Mouse (Mus musculus) layer of hippocampus, adult 9-10 months (tissue): ENCODE measurements around the gene Polr2i.

Source experiments
- DNase-seq: peaks from one replicate; pipeline ENCODE4 v3.0.0; 2022; ENCODE audit warnings: low spot score

The Polr2i gene

GRCm38 (mm10) chr7:30266780-30267179, 35.0 kb downstream of the Polr2i start:
- no peak for DNase-seq

GRCm38 (mm10) chr7:30269641-30270040, 37.9 kb downstream of the Polr2i start:
- no peak for DNase-seq

- DNase-seq = no peak
Observed at GRCm38 (mm10) chr7:30274383-30274782, 42.6 kb downstream of the Polr2i start.

GRCm38 (mm10) chr7:30278911-30279310, 47.2 kb downstream of the Polr2i start:
- no peak for DNase-seq

GRCm38 (mm10) chr7:30279536-30279935, 47.8 kb downstream of the Polr2i start:
- DNase-seq = no peak

- DNase-seq = peak; percentile 82
Observed at GRCm38 (mm10) chr7:30279951-30280669, 48.4 kb downstream of the Polr2i start, which contains the start of the genes Thap8 and Wdr62. Gene Thap8, plus strand, starts transcription at chr7:30280094. Gene Wdr62, minus strand, starts transcription at chr7:30280419.

- peak; percentile 86 for DNase-seq
Observed at GRCm38 (mm10) chr7:30280670-30281138, 49.0 kb downstream of the Polr2i start.

GRCm38 (mm10) chr7:30281522-30281921, 49.8 kb downstream of the Polr2i start:
- no peak for DNase-seq

- no peak for DNase-seq
Observed at GRCm38 (mm10) chr7:30282740-30283139, 51.0 kb downstream of the Polr2i start.
